Mouse (Mus musculus): Measurements from ENCODE around the gene Pepd. TPM values are rescaled to one million over a fixed set of nuclear protein-coding genes. Genes with fewer than 3 reads are reported as not detected.

Pepd gene
- total and polyA plus RNA-seq, 3 experiments: 29.7 to 48.0 TPM; not detected in 1

DNA sequence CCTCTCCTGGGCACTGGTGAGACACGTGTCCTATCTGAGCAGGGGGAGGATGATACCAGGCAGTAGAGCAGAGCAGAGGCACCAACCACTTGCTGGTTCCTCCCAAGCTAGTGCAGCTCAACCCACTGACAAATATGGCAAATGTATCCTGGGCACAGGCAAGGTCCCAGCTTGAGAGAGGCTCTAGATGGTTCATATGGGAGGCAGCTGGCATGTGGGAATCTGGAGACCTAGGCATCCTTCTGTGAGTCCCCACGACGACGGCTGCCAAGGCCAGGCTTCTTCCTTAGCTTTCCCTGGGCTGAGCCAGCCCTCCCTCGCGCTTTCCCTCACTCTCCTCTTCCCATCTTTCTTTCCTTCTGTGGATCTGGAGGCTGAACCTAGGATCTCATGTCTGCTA is 118.4 kb downstream of the Pepd start:
- no peak overlapping the region for H3K4me3 ChIP-seq (ENCODE audit: control insufficient read depth in 1 of 2, insufficient read depth in 1 of 2, low read depth in 2 of 2, low read length in 2 of 2)

DNA sequence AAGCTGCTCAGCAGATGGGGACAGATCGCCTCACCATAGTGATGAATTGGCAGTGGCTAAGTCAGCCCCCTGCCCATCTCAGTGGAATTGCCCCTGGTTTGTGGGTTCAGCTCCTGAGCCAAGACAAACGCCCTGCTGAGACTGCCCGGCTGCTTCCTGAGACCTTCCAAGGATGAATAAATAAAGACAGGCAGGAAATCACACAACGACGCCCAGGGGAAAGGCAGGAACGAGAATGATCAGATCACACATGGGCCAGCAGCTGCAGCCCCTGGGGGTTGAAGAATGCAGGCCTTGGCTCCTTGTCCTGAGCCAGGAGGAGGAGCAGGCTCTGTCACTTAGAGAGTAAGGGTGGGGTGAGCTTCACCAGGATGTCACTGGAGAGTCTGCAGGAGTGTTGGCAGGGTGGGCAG is 123.0 kb downstream of the Pepd start:
- Histone ChIP-seq H3K27ac (ENCODE audit: control insufficient read depth, low read depth, low read length) (no peak overlapping the region), H3K9ac (ENCODE audit: control insufficient read depth, low read depth, low read length, poor library complexity, severe bottlenecking) (no peak overlapping the region), H3K79me2 (ENCODE audit: control insufficient read depth, insufficient read depth, low read length, poor library complexity) (no peaks in the 10 kb centered on the region), H3K36me3 (ENCODE audit: control insufficient read depth in 1 of 2, insufficient read depth in 2 of 2, low read length in 2 of 2) (peaks cover 0 to 5% of the 10 kb centered on the region in 2 experiments; a peak in 2 of 4 replicates), H3K4me3 (ENCODE audit: control insufficient read depth in 1 of 2, insufficient read depth in 1 of 2, low read depth in 2 of 2, low read length in 2 of 2) (no peak overlapping the region), H3K9me3 (replicated peaks; ENCODE audit: insufficient read depth, low read length) (no peaks in the 10 kb centered on the region), H3K27me3 (ENCODE audit: control insufficient read depth in 1 of 2, insufficient read depth in 2 of 2, low read length in 2 of 2) (no peaks in the 10 kb centered on the region), H3K4me1 (ENCODE audit: control insufficient read depth in 1 of 2, insufficient read depth in 2 of 2, low read length in 2 of 2) (peaks cover 2 to 10% of the 10 kb centered on the region in 2 experiments; a peak in 2 of 4 replicates)
- no peak for DNase-seq (ENCODE audit: low read depth, low spot score)
- TF ChIP-seq E2F4 (IDR thresholded peaks at IDR 0.05; ENCODE audit: borderline replicate concordance, low read depth, low read length) (no peak), MXI1 (IDR thresholded peaks at IDR 0.05; ENCODE audit: low read depth, low read length) (no peak), MEF2A (IDR thresholded peaks at IDR 0.05; ENCODE audit: extremely low read depth, insufficient replicate concordance, low read depth, low read length, poor library complexity, severe bottlenecking) (no peak), USF1 (IDR thresholded peaks at IDR 0.05; ENCODE audit: low read depth, low read length) (no peak), POLR2AphosphoS5 (IDR thresholded peaks at IDR 0.05; ENCODE audit: borderline replicate concordance, low read depth, low read length) (no peak), JUND (IDR thresholded peaks at IDR 0.05; ENCODE audit: low read depth, low read length) (no peak)

More for the DNA sequence above, 118.4 kb downstream of the Pepd start:
- DNase-seq (ENCODE audit: low read depth, low spot score): no peak
- Histone ChIP-seq H3K27me3 (ENCODE audit: control insufficient read depth in 1 of 2, insufficient read depth in 2 of 2, low read length in 2 of 2) (no peaks in the 10 kb centered on the region), H3K9me3 (replicated peaks; ENCODE audit: insufficient read depth, low read length) (no peaks in the 10 kb centered on the region), H3K9ac (ENCODE audit: control insufficient read depth, low read depth, low read length, poor library complexity, severe bottlenecking) (no peak overlapping the region), H3K27ac (ENCODE audit: control insufficient read depth, low read depth, low read length) (no peak overlapping the region), H3K4me1 (ENCODE audit: control insufficient read depth in 1 of 2, insufficient read depth in 2 of 2, low read length in 2 of 2) (peaks cover 0 to 5% of the 10 kb centered on the region in 2 experiments; a peak in 2 of 4 replicates), H3K36me3 (ENCODE audit: control insufficient read depth in 1 of 2, insufficient read depth in 2 of 2, low read length in 2 of 2) (peaks cover 0 to 2% of the 10 kb centered on the region in 2 experiments; a peak in 1 of 4 replicates), H3K79me2 (ENCODE audit: control insufficient read depth, insufficient read depth, low read length, poor library complexity) (no peaks in the 10 kb centered on the region)
- no peak for TF ChIP-seq ZNF384 (IDR thresholded peaks at IDR 0.05; ENCODE audit: low read depth, low read length)
- no peak for TF ChIP-seq ZMIZ1 (IDR thresholded peaks at IDR 0.05; ENCODE audit: low read depth, low read length)
- TF ChIP-seq MAFK (IDR thresholded peaks at IDR 0.05; ENCODE audit: borderline replicate concordance, low read depth, low read length): no peak
- no peak for TF ChIP-seq USF1 (IDR thresholded peaks at IDR 0.05; ENCODE audit: low read depth, low read length)
- no peak for TF ChIP-seq NELFE (IDR thresholded peaks at IDR 0.05; ENCODE audit: low read depth, low read length)
- TF ChIP-seq CHD2 (IDR thresholded peaks at IDR 0.05; ENCODE audit: low read length): no peak
- no peak for TF ChIP-seq SIN3A (IDR thresholded peaks at IDR 0.05; ENCODE audit: low read length)
- TF ChIP-seq ETS1 (IDR thresholded peaks at IDR 0.05; ENCODE audit: low read depth, low read length): no peak
- TF ChIP-seq JUND (IDR thresholded peaks at IDR 0.05; ENCODE audit: low read depth, low read length): no peak
- no peak for TF ChIP-seq SMC3 (IDR thresholded peaks at IDR 0.05; ENCODE audit: low read depth, low read length)
- TF ChIP-seq TCF12 (IDR thresholded peaks at IDR 0.05; ENCODE audit: low read depth, low read length): no peak
- no peak for TF ChIP-seq UBTF (IDR thresholded peaks at IDR 0.05; ENCODE audit: borderline replicate concordance, insufficient read depth, low read depth, low read length)
- no peak for TF ChIP-seq POLR2AphosphoS5 (IDR thresholded peaks at IDR 0.05; ENCODE audit: borderline replicate concordance, low read depth, low read length)
- no peak for TF ChIP-seq GATA1 (IDR thresholded peaks at IDR 0.05; ENCODE audit: low read depth, low read length)
- TF ChIP-seq NRF1 (IDR thresholded peaks at IDR 0.05; ENCODE audit: insufficient read depth, low read depth, low read length, poor library complexity, severe bottlenecking): no peak

All from MEL (cell line).